Mouse (Mus musculus) limb, embryonic 14.5 days (tissue): ENCODE measurements around the gene Rapgef4. TPM values are rescaled to one million over a fixed set of nuclear protein-coding genes. Genes with fewer than 3 reads are reported as not detected.
A peak's percentile ranks its signal among the peaks of the same experiment; 100 is the strongest.

Experiments
- ATAC-seq: fragments of 200-750 bp; cut with Nextera tagmentation; 2 replicates; pipeline ENCODE4 v1.8.0; 2017; ENCODE audit warnings: low read depth, moderate number of reproducible peaks, moderate TSS enrichment; ENCODE audit not compliant: low FRiP score
- DNase-seq: peaks from one replicate; pipeline ENCODE4 v3.0.0-alpha.2; 2015; ENCODE audit warnings: low spot score
- H3K27ac ChIP-seq: fragments of 300-500 bp; sonication (generic); replicated peaks from 2 replicates; pipeline ENCODE4 v1.5.1; 2014; ENCODE audit warnings: low read depth, mild to moderate bottlenecking, low read length, moderate library complexity, mixed read lengths
- H3K27me3 ChIP-seq: fragments of 300-500 bp; sonication (generic); 2 replicates; pipeline ENCODE4 v1.6.1; 2014; ENCODE audit warnings: low read length, mixed read lengths; ENCODE audit not compliant: control insufficient read depth, insufficient read depth
- H3K36me3 ChIP-seq: fragments of 300-500 bp; sonication (generic); 2 replicates; pipeline ENCODE4 v1.6.1; 2014; ENCODE audit warnings: mild to moderate bottlenecking, low read length, moderate library complexity, mixed read lengths; ENCODE audit not compliant: control insufficient read depth, insufficient read depth
- H3K4me1 ChIP-seq: fragments of 300-500 bp; sonication (generic); 2 replicates; pipeline ENCODE4 v1.6.1; 2014; ENCODE audit warnings: antibody characterized with exemption, low read length, mixed read lengths; ENCODE audit not compliant: control insufficient read depth, insufficient read depth
- H3K4me2 ChIP-seq: fragments of 300-500 bp; sonication (generic); replicated peaks from 2 replicates; pipeline ENCODE4 v1.6.1; 2014; ENCODE audit warnings: low read depth, mild to moderate bottlenecking, low read length, moderate library complexity; ENCODE audit not compliant: severe bottlenecking
- H3K4me3 ChIP-seq: fragments of 300-500 bp; sonication (generic); replicated peaks from 2 replicates; pipeline ENCODE4 v1.5.1; 2014; ENCODE audit warnings: low read length
- H3K9ac ChIP-seq: fragments of 300-500 bp; sonication (generic); 2 replicates; pipeline ENCODE4 v1.6.1; 2014; ENCODE audit warnings: mild to moderate bottlenecking, low read depth, low read length, moderate library complexity; ENCODE audit not compliant: severe bottlenecking
- H3K9me3 ChIP-seq: fragments of 300-500 bp; sonication (generic); 2 replicates; pipeline ENCODE4 v1.6.1; 2016; ENCODE audit warnings: low read length; ENCODE audit not compliant: control insufficient read depth
- POLR2A ChIP-seq: fragments of 200-500 bp; IDR thresholded peaks from 2 replicates; pipeline ENCODE4 v1.8.0; 2012; ENCODE audit warnings: inconsistent platforms, mild to moderate bottlenecking, moderate library complexity, borderline replicate concordance; ENCODE audit not compliant: insufficient read depth, insufficient read length; ENCODE audit errors: extremely low read depth
- WGBS: fragments of 180-500 bp; shearing (Covaris S2); extraction: QIAGEN DNeasy Blood & Tissue Kit; methylation state at CpG from one replicate; pipeline ENCODE4 v1.1.7; 2014; 5-methylcytosine and 5-hydroxymethylcytosine counted together
- polyA plus RNA-seq, 2 experiments: library from polyadenylated mRNA; depleted of rRNA in 1 of 2; stranded (reverse) in 1 of 2; unstranded in 1 of 2; fragments of >200 nt; fragmentation: Nextera tagmentation in 1 of 2; extraction: Ambion mirVana in 1 of 2; gene quantifications; 2 replicates each; pipeline versions ENCODE4 v1.2.1 to v1.2.3; 2012 to 2014

Gene Rapgef4
- polyA plus RNA-seq, 2 experiments = 2.2 to 2.3 TPM

DNA sequence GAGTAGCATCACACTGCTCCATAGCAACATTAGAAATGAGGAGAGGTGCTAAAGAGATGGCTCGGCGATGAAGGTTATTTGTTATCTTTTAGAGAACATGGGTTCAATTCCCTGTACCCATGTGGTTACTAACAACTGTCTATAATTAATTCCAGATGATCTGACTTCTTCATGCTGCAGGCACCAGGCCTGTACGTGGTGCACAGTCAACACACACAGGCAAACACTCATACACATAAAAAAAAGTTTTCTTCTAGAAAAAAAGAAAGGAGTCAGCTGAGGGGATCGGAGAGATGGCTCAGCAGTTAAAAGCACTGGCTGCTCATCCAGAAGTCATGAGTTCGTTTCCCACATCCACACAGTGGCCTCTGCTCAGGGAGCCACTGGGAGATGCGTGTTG, 314.0 kb downstream of the Rapgef4 start:
- H3K4me2 ChIP-seq = no peak overlapping the region
- no peak overlapping the region for H3K27ac ChIP-seq
- no peak overlapping the region for H3K4me3 ChIP-seq
- DNase-seq = no peak
- H3K27me3 ChIP-seq = no peaks in the 10 kb centered on the region
- WGBS = 42% methylated on average over 6 of the region's 6 CpGs
- H3K9me3 ChIP-seq = no peaks in the 10 kb centered on the region
- H3K9ac ChIP-seq = no peak overlapping the region
- TF ChIP-seq POLR2A = no peak
- no peaks in the 10 kb centered on the region for H3K36me3 ChIP-seq
- no peak for ATAC-seq
- H3K4me1 ChIP-seq = no peaks in the 10 kb centered on the region

DNA sequence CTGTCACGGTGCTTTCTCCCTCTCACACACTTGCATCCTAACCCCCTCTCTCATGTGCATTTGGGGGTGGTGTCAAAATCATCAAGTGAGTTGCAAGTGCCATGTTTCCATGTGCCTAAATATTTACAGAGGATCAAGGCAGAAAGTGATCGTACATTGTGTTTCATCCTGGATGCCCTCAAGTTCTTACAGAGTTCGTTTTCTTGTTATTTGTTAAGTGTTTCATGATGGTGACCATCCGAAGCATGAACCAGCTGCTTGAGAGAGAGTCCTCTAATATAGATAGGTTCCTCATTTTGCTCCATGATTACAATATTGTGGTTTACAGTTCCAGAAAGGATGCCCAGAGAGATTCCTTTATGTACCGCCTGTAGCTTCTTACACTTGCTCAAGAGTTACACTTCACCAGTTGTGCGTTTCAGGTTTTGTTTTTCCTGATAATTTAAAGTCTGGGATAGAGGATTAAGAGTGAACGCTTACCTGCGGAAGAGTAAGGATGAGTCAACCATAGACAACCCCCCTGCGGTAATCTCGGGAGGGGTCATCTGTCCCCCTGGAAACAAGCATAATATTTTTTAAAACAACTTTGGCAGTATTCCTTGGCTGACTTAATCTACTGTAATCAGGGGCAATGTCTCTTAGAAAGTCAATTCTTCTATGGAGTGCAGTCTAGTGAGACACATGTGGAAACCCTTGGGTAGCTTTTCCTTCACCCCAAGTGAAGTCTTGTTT, 316.1 kb downstream of the Rapgef4 start:
- Histone ChIP-seq H3K4me1 (no peaks in the 10 kb centered on the region), H3K9me3 (no peaks in the 10 kb centered on the region), H3K27ac (no peak overlapping the region), H3K9ac (no peak overlapping the region), H3K36me3 (no peaks in the 10 kb centered on the region), H3K4me2 (no peak overlapping the region), H3K27me3 (no peaks in the 10 kb centered on the region), H3K4me3 (no peak overlapping the region)
- TF ChIP-seq POLR2A = no peak
- no peak for ATAC-seq
- WGBS = 85% methylated on average over 10 of the region's 10 CpGs
- no peak for DNase-seq

DNA sequence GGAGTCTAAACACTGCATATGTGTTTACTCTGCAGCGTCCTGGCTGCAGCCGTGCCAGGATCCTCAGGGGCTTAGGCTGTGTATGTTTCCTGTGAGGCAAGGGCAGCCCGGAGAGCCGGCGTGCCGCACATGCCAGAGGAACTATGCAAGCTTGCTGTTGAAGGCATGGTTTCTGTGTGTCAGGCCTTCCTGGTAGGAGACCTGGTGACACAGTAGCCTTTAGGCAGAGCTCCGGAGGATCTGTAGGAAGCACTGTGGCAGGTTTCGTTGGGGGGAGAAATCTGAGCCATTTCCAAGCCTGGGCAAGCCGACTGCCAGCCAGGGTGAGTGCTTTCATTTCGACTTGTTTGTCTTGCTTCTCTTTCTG, 316.7 kb downstream of the Rapgef4 start:
- H3K36me3 ChIP-seq = no peaks in the 10 kb centered on the region
- H3K4me2 ChIP-seq = no peak overlapping the region
- TF ChIP-seq POLR2A = no peak
- peak overlapping the region; percentile 0; the same call in 1 of the 2 replicates for H3K27ac ChIP-seq
- no peak overlapping the region for H3K4me3 ChIP-seq
- H3K4me1 ChIP-seq = no peaks in the 10 kb centered on the region
- H3K9ac ChIP-seq = no peak overlapping the region
- H3K9me3 ChIP-seq = no peaks in the 10 kb centered on the region
- DNase-seq (no peak), ATAC-seq (no peak)
- no peaks in the 10 kb centered on the region for H3K27me3 ChIP-seq
- 67% methylated on average over 10 of the region's 10 CpGs for WGBS

DNA sequence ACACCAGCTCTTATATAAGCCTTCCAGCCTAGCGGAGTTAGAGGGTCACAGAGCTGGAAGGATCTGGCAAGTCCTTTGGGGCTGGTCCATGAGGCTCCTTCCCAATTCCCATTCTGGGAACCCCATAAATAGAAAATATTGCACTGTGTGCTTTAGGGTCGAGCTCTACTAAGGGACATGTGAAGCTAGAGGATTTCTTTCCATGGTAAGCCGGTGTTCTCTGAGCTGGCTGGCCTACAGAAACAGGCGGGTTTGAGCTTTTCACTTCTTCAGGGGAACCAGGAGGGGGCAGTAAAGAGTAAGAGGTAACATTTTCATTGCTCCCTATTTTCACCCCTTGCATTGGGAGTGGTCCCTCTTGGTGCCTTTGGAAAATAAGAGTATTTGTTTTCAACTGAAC, 317.4 kb downstream of the Rapgef4 start:
- Histone ChIP-seq H3K4me1 (no peaks in the 10 kb centered on the region), H3K27ac (no peak overlapping the region), H3K27me3 (no peaks in the 10 kb centered on the region), H3K4me3 (no peak overlapping the region), H3K36me3 (no peaks in the 10 kb centered on the region), H3K9ac (no peak overlapping the region), H3K9me3 (no peaks in the 10 kb centered on the region), H3K4me2 (no peak overlapping the region)
- TF ChIP-seq POLR2A = no peak
- DNase-seq (peak; percentile 69), ATAC-seq (no peak)
- WGBS = 51% methylated on average over 4 of the region's 4 CpGs

DNA sequence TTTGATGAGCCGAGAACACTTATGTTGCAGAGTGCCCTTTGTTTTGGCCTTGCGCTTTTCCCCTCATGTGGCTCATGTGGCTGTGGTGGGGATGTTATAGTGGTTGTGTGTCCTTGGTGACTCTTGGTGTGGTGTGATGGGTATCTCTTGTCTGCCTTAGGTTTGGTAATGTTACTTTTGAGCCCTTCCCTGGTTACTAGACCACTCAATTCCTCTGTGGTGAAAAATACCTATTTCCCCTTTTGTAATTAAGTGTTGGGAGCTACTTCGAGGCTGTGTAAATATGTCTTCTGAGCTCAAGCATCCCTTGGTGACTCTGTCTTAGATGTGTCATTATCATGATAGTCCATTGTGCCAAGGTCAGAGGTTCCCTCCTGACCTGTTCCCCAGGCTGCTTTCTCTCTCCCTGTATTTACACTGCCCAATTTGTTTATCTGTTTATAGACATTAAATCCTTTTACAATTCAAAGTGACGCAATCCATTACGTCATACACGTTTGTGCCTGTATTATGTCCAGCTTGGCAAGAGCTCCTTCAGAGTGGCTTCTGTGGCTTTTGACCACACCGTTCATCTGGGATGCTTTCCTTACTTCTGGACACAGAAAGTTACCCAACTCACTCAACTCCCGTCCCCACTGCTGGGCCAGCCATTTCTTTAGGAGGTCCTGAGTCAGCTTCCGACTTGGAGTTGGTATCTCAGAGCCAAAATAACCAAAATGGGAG, 320.3 kb downstream of the Rapgef4 start:
- Histone ChIP-seq H3K36me3 (no peaks in the 10 kb centered on the region), H3K4me1 (0 out of 2 replicates have a peak, but pooled peaks cover 2% of the 10 kb centered on the region), H3K4me3 (no peak overlapping the region), H3K27me3 (no peaks in the 10 kb centered on the region), H3K4me2 (no peak overlapping the region), H3K9ac (no peak overlapping the region), H3K9me3 (no peaks in the 10 kb centered on the region), H3K27ac (no peak overlapping the region)
- TF ChIP-seq POLR2A = no peak
- ATAC-seq = no peak
- 82% methylated on average over 9 of the region's 9 CpGs for WGBS
- no peak for DNase-seq
